Mouse (Mus musculus) megakaryocyte-erythroid progenitor cell, adult 5-6 weeks (primary cell): Measurements from ENCODE around the gene Gapvd1. TPM values are rescaled to one million over a fixed set of nuclear protein-coding genes. Genes with fewer than 3 reads are reported as not detected.
"Not testable (repeated sequence)": the region's sequence is repeated elsewhere in the genome, so short reads cannot be mapped to it uniquely, and the experiment has no call there.

ENCODE experiments used
- ATAC-seq: replicated peaks from 2 replicates; pipeline ENCODE4 v1.8.0; 2016; ENCODE audit warnings: mild to moderate bottlenecking, inconsistent platforms; ENCODE audit not compliant: severe bottlenecking, poor library complexity, low FRiP score, low TSS enrichment
- total RNA-seq, 2 experiments: library from RNA; stranded (forward) in 1 of 2; stranded (reverse) in 1 of 2; fragments of 200-1000, 215-1000 nt in 1 of 2; fragments of >200 nt in 1 of 2; fragmentation: Nextera tagmentation in 1 of 2; gene quantifications; 2 replicates each; pipeline ENCODE4 v1.2.3; 2014 to 2017

Gapvd1 gene
- total RNA-seq, 2 experiments from 2014 or later: 87.5 to 99.7 TPM

DNA sequence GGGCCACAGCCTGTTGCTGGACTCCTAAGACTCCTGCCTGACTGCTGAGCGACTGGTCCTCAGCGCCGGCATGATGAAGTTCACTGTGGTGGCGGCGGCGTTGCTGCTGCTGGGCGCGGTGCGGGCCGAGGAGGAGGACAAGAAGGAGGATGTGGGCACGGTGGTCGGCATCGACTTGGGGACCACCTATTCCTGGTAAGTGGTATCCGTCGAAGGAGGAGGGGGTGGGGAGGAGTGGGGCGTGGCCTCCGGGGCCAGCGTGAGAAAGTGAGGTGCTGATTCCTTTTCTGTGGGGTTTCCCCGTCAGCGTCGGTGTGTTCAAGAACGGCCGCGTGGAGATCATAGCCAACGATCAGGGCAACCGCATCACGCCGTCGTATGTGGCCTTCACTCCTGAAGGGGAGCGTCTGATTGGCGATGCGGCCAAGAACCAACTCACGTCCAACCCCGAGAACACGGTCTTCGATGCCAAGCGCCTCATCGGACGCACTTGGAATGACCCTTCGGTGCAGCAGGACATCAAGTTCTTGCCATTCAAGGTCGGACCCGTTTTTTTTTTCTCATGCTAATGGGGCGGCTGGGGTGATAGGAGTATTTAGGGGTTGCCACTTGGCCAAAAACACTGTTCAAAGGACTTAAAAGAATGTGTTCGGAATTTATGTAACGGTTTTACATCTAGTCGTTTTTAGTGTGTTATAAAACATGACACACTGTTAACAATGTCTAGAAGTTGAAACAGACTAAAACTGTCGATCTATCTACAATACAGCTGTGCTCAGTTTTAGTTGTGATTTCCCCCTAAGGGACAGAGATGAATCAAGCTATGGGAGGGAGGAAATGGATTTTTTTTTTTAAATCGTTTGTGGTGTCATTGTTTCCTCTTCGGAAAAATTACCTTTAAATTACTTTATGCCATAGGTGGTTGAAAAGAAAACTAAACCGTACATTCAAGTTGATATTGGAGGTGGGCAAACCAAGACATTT lies 17.5 kb upstream of the Gapvd1 start:
- peak; percentile 28 for ATAC-seq

DNA sequence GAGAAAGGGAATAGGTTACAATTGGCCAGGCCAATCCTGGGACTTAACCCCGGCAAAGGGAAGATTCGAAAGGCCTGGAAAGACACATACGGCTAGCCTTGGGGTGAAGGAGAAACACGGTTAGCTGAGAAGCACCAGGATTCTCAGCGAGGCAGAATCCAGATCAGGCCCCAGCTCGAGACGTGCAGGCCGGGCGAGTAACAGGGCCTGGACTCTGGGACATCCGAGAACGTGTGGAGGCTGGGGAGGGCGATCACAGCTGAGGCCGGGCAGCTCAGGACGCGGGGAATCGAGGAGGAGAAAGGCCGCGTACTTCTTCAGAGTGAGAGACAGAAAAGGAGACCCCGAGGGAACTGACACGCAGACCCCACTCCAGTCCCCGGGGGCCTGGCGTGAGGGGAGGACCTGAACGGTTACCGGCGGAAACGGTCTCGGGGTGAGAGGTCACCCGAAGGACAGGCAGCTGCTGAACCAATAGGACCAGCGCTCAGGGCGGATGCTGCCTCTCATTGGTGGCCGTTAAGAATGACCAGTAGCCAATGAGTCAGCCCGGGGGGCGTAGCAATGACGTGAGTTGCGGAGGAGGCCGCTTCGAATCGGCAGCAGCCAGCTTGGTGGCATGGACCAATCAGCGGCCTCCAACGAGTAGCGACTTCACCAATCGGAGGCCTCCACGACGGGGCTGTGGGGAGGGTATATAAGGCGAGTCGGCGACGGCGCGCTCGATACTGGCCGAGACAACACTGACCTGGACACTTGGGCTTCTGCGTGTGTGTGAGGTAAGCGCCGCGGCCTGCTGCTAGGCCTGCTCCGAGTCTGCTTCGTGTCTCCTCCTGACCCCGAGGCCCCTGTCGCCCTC lies 16.6 kb upstream of the Gapvd1 start, which contains the start of gene Hspa5:
Gene Hspa5 (plus strand): TSS at position 603 of the 859 bp plus-strand sequence.
- ATAC-seq: peak; percentile 96

DNA sequence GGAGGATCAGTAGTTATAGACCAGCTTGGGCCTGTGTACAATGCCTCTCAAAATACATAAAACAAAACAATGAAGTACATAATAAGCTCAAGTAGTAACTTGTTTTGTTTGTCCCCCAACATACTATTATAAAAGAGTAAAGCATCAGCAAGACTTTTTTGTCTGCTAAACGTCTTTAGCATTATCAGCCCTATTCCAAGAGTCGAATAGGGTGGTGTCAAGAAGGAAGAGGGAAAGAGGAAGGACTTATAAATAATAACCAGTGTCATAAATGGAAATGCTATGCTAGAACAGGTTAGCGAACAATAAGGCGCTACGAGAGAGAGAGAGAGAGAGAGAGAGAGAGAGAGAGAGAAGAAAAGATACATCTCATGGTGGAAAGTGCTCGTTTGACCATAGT lies 15.9 kb upstream of the Gapvd1 start:
- no peak for ATAC-seq

DNA sequence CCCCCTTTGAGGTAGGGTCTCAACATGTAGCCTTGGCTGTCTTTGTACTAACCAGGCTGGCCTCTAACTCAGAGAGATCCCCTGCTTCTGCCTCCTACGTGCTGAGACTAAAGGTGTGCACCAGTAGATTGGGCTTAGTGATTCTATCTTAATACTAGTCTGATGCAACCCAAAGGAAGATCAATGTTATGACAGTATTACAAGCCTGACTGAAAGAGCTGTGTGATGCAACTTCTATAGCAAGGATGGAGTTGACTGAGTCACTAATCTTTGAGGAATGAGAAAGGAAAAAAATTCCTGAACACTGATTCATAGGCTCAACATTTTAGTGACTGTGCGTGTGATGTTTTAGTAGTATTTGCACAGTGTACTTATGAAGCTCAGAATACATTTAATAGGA lies 15.0 kb upstream of the Gapvd1 start:
- ATAC-seq: no peak

DNA sequence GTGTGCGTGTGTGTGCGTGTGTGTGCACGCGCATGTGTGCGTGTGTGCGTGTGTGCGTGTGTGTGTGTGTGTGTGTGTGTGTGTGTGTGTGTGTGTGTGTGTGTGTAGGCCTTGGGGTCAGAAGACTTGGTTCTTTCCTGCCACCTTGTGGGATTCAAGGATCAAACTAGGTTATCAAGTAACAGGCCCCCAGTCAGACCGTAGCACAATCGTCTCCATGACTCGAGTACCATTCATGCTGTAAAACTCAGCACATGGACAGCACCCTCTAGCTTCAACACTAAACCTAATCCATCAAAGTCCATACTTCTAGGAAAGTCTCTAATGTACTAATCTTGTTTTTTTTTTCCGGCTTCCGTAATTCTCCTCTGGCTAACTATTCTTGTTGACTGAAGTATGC lies 9.8 kb upstream of the Gapvd1 start:
- no peak for ATAC-seq

DNA sequence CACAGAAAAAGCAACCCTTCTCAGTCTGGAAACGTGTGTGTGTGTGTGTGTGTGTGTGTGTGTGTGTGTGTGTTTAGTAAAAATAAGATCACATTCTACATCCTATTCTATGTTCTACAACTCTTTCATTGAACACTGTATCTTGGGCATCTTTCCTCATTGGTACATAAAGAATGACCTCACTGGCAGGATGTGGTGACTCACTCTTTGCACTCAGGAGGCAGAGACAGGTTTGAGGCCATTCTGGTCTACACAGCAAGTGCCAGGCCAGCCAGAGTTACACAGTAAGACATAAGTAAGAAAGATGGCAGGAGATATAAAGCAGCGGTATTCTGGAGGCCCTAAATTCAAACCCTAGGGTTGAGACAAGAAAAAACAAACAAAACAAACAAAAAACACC lies 7.8 kb upstream of the Gapvd1 start:
- no peak for ATAC-seq

DNA sequence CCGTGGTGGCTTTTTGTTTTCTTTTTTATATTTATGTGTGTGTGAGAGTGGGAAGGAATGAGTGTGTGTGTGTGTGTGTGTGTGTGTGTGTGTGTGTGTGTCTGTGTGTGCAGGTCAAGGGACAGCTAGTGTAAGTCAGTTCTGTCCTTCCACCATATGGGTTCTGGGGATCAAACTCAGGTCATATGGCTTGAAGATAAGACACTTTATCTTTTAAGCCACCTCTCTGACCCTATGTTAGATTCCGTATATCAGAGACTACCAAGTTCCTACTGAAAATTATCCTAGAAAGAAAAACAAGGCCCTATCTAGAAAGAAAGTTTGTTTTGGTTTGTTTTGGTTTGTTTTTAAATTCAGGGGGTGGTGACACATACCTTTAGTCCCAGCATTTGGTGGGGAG lies 7.1 kb upstream of the Gapvd1 start:
- 0 out of 2 replicates have a peak, but pooled peaks have one; percentile 59 for ATAC-seq

DNA sequence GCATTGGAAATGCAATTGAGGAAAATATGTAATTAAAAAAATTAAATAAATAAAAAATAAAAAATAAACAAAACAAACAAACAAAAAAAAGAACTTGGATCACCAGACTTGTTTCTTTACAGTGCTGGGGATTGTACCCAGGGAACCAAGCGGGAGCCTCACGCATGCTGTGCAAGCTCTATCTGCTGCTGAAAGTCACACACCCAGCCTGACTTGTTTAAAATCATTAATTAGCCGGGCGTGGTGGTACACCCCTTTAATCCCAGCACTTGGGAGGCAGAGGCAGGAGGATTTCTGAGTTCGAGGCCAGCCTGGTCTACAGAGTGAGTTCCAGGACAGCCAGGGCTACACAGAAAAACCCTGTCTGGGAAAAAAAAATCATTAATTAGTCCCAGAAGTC lies 6.2 kb upstream of the Gapvd1 start:
- not testable (repeated sequence) for ATAC-seq

DNA sequence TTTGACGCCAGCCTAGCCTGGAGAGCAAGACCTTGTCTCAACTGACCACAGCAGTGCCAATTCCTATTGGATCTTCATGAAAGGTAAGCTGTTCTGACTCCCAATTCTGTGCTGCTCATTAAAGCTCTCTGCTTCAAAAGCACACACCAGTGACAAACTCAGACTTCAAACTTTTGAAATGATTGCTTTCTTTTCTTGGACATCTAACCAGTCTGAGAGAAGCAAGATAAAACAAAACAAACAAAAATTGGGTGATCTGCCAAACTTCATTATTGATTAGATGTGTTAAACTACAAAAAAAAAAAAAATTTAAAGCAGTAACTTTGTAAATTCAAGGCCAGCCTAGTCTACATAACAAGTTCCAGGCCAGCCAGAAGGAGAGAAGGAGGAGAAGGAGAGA lies 2.3 kb upstream of the Gapvd1 start:
- no peak for ATAC-seq

DNA sequence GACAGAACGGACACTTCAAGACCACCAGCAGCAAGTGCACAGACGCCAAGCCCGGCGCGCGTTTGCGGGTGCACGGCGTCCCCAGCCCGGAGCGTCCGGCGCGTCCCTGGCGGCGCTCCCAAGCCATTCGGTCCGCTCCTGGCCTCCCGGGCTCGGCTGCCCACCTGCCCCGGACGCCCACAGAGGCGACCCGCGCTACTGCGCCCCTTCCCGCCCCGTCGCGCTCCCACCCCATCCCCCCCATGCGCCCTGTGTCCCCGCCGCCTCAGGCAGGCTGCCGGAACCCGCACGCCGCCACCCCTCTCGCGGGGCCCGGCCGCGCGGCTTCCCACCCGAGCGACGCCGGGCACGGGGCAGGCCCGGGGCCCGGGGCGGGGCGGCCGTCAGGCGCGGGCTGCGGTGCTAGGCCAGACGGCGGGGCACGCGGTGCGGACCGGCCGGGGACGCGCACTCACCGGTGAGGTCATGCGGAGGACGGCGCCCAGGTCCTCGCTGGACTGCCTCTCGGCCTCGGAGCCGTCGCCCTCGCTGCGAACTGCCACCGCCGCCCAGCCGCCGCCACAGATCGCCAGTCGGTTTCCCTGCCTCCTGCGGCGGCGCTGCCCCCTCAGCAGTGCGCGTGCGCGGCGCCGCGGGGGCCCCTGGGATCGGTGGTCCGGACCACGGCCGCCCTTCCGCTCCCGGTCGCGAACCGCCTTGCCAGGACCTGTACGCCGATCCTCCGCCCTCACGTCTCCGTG lies 1.1 kb downstream of the Gapvd1 start:
- peak; percentile 76 for ATAC-seq

DNA sequence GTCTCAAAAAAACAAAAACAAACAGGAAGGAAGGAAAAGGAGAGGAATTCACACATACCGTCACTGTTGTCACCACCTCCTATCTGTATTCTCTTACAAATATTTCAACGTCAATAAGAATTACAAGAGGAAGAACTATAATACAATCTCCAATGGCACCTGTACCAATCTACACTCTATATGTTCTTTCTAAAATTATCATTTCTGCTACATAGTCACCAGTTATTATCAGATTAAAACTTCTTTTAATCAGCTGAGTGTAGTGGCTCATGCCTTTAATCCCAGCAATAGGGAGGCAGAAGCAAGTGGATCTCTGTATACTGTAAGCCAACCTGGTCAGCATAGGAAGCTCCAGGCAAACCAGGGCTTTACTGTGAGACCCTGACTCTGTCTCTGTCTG lies 4.8 kb downstream of the Gapvd1 start:
- ATAC-seq: peak; percentile 18; the same call in 1 of the 2 replicates

DNA sequence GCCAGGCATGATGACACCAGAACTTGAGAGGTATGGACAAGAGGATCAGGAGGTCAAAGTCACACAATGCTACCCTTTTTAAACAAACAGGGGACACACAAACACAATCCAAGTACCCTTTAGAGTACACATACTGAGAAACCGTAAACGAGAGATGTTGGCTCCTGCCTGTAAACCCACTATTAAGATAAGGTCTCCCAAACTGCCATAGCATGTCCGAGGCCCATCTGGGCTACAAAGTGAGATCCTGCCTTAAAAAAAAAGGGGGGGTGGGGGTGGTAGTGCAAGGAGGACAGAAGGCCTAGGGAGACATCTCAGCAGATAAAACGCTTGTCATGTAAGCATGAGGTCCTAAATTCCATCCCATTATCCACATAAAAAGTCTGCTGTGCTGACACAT lies 6.6 kb downstream of the Gapvd1 start:
- ATAC-seq: peak; percentile 61

DNA sequence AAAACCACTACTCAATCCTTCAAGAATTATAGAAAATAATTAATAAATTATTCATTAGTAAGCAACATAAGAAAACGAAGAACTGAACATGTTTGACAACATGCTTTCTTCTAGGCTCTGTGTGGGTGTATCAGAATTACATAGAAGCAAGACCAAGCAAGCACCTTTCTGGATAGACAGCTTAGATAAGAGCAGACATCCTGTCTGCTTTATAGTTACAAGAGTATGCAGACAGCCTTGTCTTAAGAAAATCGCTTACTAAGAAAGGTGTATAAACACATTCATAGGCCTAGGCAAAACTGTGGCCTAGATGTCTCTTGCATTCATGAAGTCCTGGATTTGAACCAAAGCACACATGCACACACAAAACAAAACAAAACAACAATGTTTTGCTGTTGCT lies 9.4 kb downstream of the Gapvd1 start:
- ATAC-seq: no peak

DNA sequence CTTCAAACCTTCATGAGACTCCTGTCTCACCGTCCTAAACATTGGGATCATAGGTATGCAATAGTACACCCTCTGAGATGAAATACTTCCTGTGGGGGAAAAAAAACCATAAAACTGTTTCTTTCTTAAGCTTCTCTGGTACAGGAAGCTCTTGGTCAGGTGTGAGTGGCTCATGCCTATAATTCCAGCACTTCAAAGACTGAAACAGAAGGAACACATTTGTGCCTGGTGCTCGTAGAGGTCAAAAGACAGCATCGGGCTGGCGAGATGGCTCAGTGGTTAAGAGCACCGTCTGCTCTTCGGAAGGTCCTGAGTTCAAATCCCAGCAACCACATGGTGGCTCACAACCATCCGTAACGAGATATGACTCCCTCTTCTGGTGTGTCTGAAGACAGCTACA lies 10.6 kb downstream of the Gapvd1 start:
- ATAC-seq: no peak

DNA sequence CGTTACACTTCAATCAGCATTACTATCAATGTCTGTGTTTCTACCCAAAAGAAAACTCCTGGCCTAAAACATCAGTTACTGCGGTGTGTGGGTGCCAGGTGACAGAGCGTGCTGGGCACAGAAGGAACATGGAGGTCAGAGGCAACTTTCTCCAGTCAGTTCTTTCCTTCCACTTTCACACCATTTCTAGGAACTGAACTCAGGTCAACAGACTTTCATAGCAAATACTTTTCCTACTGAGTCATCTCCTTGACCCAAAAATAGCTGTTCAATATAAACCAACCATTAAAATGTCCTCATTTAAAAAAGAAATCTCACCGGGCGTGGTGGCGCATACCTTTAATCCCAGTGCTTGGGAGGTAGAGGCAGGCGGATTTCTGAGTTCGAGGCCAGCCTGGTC lies 12.4 kb downstream of the Gapvd1 start:
- no peak for ATAC-seq

DNA sequence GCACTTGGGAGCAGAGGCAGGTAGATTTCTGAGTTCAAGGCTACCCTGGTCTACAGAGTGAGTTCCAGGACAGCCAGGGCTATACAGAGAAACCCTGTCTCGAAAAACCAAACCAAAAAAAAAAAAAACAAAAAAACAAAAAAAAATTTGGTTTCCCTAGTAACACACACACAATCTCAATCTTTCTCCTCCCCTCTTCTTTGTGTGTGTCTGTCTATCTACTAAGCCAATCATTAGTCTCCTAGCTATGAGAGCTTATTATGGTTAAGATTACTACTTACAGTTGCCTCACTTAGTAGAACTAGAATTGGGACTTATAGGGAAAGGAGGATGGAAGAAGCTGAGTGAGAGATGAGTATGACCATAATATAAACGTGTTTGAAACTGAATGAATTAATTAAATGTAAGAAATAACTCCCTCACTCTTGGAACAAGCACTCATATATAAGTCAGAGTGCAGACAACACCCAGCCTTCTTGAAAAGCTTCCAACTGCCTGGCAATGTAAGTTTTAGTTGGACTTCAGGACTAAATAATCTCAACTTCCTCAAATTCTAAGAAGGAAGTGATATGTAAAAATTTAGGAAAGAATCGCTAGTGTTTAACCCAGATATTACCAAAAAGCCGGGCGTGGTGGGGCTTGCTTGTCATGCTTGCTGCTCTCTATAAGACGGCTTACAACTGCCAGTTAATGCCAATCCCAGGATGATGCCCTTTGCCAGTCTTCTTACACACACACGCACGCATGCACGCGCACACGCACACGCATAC lies 13.5 kb downstream of the Gapvd1 start:
- ATAC-seq: peak; percentile 74

DNA sequence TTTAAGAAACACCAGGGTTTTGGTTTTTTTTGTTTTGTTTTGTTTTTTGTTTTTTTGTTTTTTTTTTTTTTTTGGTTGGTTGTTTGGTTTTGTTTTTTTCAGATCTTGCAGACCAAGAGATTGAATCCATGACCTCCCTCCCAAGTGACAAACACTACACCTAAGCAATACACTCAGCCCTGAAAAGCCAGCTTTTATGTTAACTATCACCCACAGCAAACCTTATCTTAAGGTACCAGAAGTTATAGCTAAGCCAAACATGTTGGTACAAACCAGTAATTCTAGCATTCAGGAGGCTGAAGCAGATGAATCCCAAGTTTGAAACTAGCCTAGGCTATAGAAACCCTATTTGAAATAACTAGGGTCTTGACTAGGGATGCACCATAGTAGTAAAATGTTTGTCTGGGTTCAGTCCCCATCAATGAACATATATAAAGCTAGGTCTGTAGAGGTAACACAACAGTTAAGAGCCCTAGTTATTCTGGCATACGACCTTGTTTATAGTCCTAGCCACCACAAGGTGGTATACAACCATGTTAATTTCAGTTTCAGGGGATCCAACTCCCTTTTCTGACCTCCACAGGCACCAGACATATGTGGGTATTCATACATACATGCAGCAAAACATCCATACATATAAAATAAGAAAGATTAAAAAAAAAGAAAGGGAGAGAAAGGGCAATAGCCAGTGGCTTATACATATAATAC lies 15.2 kb downstream of the Gapvd1 start:
- peak; percentile 89 for ATAC-seq

DNA sequence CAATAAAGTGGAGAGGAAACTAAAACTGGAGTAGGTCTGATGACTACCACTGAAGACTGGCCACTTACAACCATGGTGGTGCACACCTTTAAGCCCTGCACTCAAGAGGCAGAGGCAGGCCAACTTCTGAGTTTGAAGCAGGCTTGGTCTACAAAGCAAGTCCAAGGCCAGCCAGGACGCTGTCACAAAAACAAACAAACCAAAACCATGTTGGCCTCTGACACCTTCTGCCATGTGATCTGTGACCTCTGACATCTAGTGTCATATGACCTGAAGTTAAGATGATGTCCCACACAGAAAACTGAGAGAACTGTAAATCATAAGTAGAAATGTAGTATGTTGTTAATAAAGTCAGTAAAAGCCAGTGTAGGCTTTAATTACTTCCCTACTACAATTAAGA lies 17.1 kb downstream of the Gapvd1 start:
- ATAC-seq: no peak
